Mouse (Mus musculus): ENCODE measurements around the gene Olfr54.

- TF ChIP-seq CTCF (IDR thresholded peaks at IDR 0.05; ENCODE audit: borderline replicate concordance, control insufficient read depth, extremely low read depth, insufficient read depth, low read length, poor library complexity) (no peak), POLR2A (IDR thresholded peaks at IDR 0.05; ENCODE audit: control insufficient read depth, extremely low read depth, insufficient read depth, low read length, poor library complexity) (no peak)
Observed at GRCm38 (mm10) chr11:51035951-51036350, 21.9 kb downstream of the Olfr54 start.
